Mouse (Mus musculus) thymus, adult 2 months (tissue): ENCODE measurements at regions not wholly inside any gene's neighbourhood (a gene's known extent, or its start where the extent isn't known, plus 50 kb on each side); places are given as distances from the start of the nearest gene placed in this dataset.

Source experiments
- DNase-seq: peaks from one replicate; pipeline ENCODE4 v3.0.0; 2021
- H3K27ac ChIP-seq: fragments of 200-500 bp; 2 replicates; pipeline ENCODE4 v1.5.1; 2012; ENCODE audit warnings: low read length, control low read depth; ENCODE audit not compliant: control insufficient read depth, insufficient read depth
- H3K27me3 ChIP-seq: fragments of 200-500 bp; 2 replicates; pipeline ENCODE4 v1.6.1; 2012; ENCODE audit warnings: mild to moderate bottlenecking, low read length, moderate library complexity, mixed read lengths; ENCODE audit not compliant: control insufficient read depth, insufficient read depth
- H3K36me3 ChIP-seq: fragments of 200-500 bp; 2 replicates; pipeline ENCODE4 v1.6.1; 2012; ENCODE audit warnings: mild to moderate bottlenecking, low read length, moderate library complexity; ENCODE audit not compliant: control insufficient read depth, insufficient read depth
- H3K4me1 ChIP-seq: fragments of 200-500 bp; replicated peaks from 2 replicates; pipeline ENCODE4 v1.6.1; 2012; ENCODE audit warnings: low read length; ENCODE audit not compliant: control insufficient read depth, insufficient read depth
- H3K4me3 ChIP-seq: fragments of 200-500 bp; 2 replicates; pipeline ENCODE4 v1.5.1; 2012; ENCODE audit warnings: mild to moderate bottlenecking, low read length, control low read depth, moderate library complexity; ENCODE audit not compliant: control insufficient read depth, insufficient read depth
- CTCF ChIP-seq: fragments of 200-500 bp; IDR thresholded peaks from 2 replicates; pipeline ENCODE4 v1.5.1; 2012; ENCODE audit warnings: mild to moderate bottlenecking, control low read depth, low read length, moderate library complexity, borderline replicate concordance; ENCODE audit not compliant: control insufficient read depth, poor library complexity, insufficient read depth; ENCODE audit errors: extremely low read depth
- POLR2A ChIP-seq: fragments of 200-500 bp; IDR thresholded peaks from 2 replicates; pipeline ENCODE4 v1.6.1; 2012; ENCODE audit warnings: mild to moderate bottlenecking, low read length, control low read depth, moderate library complexity; ENCODE audit not compliant: control insufficient read depth, poor library complexity, insufficient read depth; ENCODE audit errors: extremely low read depth
- WGBS: fragments of 180-500 bp; shearing (Covaris S2); methylation state at CpG from one replicate; pipeline ENCODE4 v1.1.7; 2018; 5-methylcytosine and 5-hydroxymethylcytosine counted together

DNA sequence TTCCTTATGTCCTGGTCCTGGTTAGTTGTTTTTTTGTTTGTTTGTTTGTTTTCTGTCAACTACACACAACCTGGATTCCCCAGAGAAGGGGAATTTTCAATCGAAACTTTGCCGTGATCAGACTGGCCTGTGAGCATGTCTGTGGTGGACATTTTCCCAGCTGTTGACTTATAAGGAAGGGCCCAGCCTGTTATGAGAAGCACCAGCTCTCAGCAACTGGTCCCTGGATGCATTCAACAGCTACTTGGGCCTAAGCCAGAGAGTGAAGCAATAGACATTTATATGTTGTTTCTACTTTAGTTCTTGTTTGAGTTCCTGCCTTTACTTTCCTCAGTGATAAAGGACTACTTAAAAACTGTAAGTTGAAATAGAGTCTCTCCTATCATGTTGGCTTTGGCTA is 309.0 kb downstream of the Btg1 start:
- no peaks in the 10 kb centered on the region for H3K4me1 ChIP-seq
- 88% methylated on average over 2 of the region's 2 CpGs for WGBS
- DNase-seq = no peak
- H3K36me3 ChIP-seq = no peaks in the 10 kb centered on the region
- no peaks in the 10 kb centered on the region for H3K27me3 ChIP-seq
- H3K27ac ChIP-seq = no peak overlapping the region
- TF ChIP-seq POLR2A = no peak
- no peak for TF ChIP-seq CTCF
- H3K4me3 ChIP-seq = no peak overlapping the region

DNA sequence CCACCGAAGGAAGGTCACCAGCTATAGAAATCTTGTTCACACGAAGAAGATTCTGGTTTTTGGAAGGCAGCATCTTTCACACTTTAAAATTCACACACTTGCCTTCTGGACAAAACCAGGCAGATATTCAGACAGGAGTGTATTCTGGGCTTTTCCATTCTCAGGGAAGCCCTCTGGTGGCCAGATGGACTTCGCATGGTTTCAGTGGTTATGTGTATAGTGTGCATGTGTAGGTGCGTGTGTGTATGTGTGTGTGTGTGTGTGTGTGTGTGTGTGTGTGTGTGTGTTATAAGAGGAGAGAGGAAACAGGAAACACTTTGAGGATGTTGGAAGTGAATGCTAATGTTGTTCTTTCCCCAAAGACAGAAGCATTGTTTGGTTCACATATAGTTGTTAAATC is 317.9 kb downstream of the Btg1 start:
- DNase-seq = peak; percentile 61
- Histone ChIP-seq H3K27me3 (no peaks in the 10 kb centered on the region), H3K27ac (no peak overlapping the region), H3K4me3 (no peak overlapping the region), H3K36me3 (no peaks in the 10 kb centered on the region), H3K4me1 (no peaks in the 10 kb centered on the region)
- 55% methylated on average over 4 of the region's 4 CpGs for WGBS
- TF ChIP-seq CTCF (no peak), POLR2A (no peak)

DNA sequence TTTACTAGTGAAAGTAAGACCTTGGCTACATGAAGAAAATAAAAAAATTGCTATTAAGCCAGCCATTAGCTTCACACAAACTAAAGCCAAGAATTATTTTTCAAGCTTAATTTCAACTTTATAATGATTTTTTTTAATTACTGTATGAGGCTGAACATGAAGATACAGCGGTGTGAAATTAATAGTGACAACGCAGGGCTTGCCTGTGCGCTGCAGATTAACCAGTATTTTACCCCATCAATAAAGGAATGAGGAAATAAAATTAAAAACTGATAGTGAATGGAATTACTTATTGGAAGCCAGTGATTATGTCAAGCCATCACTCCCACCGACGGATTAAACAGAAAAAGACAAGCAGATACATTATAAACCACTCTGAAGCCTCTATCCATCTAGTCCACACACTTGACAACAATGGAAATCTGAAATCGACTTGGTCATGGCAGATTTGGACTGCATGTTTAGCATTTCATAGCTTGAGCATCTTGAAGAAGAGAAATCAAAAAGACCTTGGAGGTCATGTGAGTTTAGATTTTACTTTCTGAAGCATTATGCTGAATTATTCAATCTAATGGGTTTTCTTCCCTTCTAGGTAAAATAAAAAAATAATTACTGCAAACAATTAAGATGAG is 324.2 kb downstream of the Btg1 start:
- H3K4me1 ChIP-seq = no peaks in the 10 kb centered on the region
- no peak overlapping the region for H3K4me3 ChIP-seq
- WGBS = 96% methylated on average over 6 of the region's 6 CpGs
- no peaks in the 10 kb centered on the region for H3K36me3 ChIP-seq
- no peak for DNase-seq
- no peak overlapping the region for H3K27ac ChIP-seq
- H3K27me3 ChIP-seq = no peaks in the 10 kb centered on the region
- TF ChIP-seq POLR2A = no peak
- TF ChIP-seq CTCF = no peak

DNA sequence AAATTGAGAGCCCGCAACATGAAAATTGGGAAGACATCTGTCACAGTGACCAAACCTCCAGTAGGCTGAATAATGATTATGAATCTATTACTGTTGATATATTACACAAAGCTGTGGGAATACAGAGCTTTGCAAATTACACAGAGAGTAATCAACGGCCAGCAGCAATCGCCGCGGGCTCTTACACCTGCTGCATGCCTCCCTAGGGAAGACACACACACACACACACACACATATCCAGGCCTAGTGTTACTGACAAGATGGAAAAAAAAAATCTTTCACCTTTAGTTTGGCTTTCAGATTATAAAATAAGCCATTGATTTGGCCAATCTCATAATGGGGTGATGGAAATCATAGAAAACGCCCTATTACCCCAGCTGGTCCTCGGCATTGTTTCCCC is 327.4 kb downstream of the Btg1 start:
- TF ChIP-seq POLR2A (no peak), CTCF (no peak)
- no peak overlapping the region for H3K4me3 ChIP-seq
- no peaks in the 10 kb centered on the region for H3K4me1 ChIP-seq
- 99% methylated on average over 7 of the region's 7 CpGs for WGBS
- H3K36me3 ChIP-seq = no peaks in the 10 kb centered on the region
- H3K27ac ChIP-seq = no peak overlapping the region
- DNase-seq = no peak
- no peaks in the 10 kb centered on the region for H3K27me3 ChIP-seq

DNA sequence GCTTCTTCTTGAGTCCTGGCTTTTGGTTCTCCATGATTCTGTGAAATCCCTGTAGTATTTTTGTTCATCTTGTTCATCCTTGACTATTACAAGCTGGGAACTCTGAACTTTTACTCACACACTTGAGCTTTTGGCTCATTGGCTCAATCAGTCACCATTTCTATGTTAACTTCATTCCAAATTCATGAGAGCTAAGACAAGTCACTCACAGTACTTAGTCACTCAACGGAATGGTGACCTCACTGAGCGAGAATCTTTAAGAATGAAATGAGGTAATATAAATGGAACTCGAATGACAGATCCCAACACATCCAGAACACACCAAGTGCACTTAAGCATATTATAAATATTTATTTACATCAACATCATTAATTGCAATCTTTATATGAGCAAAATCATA is 331.2 kb downstream of the Btg1 start:
- DNase-seq = no peak
- WGBS = 96% methylated on average over 3 of the region's 3 CpGs
- Histone ChIP-seq H3K4me3 (no peak overlapping the region), H3K4me1 (no peaks in the 10 kb centered on the region), H3K36me3 (no peaks in the 10 kb centered on the region), H3K27ac (no peak overlapping the region), H3K27me3 (no peaks in the 10 kb centered on the region)
- TF ChIP-seq POLR2A (no peak), CTCF (no peak)

DNA sequence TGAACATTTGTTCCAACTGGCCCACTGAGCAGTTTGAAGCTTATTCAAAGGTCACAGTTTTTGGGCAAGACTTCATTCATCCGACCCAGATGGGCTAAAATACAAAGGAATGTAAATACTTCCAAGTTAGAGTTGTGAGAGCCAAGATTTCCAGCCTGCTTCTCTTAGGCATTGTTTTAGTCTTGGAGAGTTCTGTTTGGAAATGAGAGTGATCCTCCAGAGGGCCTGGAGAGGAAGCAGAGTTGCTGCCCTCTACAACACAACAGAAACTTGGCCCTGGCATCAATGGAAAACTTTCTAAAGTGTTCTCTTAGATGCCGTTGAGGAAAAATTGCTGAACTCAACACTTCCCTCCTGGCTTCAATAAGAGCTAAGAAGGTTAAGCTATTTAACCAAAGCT is 332.1 kb downstream of the Btg1 start:
- no peaks in the 10 kb centered on the region for H3K4me1 ChIP-seq
- WGBS = 92% methylated on average over 2 of the region's 2 CpGs
- H3K36me3 ChIP-seq = no peaks in the 10 kb centered on the region
- no peaks in the 10 kb centered on the region for H3K27me3 ChIP-seq
- TF ChIP-seq CTCF = no peak
- no peak for TF ChIP-seq POLR2A
- no peak overlapping the region for H3K27ac ChIP-seq
- no peak overlapping the region for H3K4me3 ChIP-seq
- no peak for DNase-seq
